Mouse (Mus musculus) gastrocnemius, postnatal 10 days (tissue): Measurements from ENCODE around the gene Trim26. TPM values are rescaled to one million over a fixed set of nuclear protein-coding genes. Genes with fewer than 3 reads are reported as not detected.
"Not testable (repeated sequence)": the region's sequence is repeated elsewhere in the genome, so short reads cannot be mapped to it uniquely, and the experiment has no call there.

Source experiments
- DNase-seq: peaks from one replicate; pipeline ENCODE4 v3.0.0; 2021; ENCODE audit warnings: mixed read lengths
- total RNA-seq, 2 experiments: library from RNA; stranded (reverse); gene quantifications; 2 replicates each; pipeline ENCODE4 v1.2.3; 2021

Trim26 gene
- total RNA-seq, 2 experiments from 2014 or later = 15.0 to 19.2 TPM

GRCm38 (mm10) chr17:36851200-36851599 lies 14.3 kb downstream of the Trim26 start:
- DNase-seq = no peak

- no peak for DNase-seq
Observed at GRCm38 (mm10) chr17:36851627-36852026, 14.7 kb downstream of the Trim26 start.

- no peak for DNase-seq
Observed at GRCm38 (mm10) chr17:36855484-36855883, 18.6 kb downstream of the Trim26 start.

- no peak for DNase-seq
Observed at GRCm38 (mm10) chr17:36856236-36856635, 19.3 kb downstream of the Trim26 start.

GRCm38 (mm10) chr17:36858181-36858580 lies 21.2 kb downstream of the Trim26 start:
- DNase-seq = no peak

GRCm38 (mm10) chr17:36861680-36862079 lies 24.7 kb downstream of the Trim26 start:
- DNase-seq = no peak

GRCm38 (mm10) chr17:36866719-36867527 lies 30.0 kb downstream of the Trim26 start, which contains the start of gene Trim15:
Trim15 (minus strand) TSS chr17:36867210.
- no peak for DNase-seq

- DNase-seq = no peak
Observed at GRCm38 (mm10) chr17:36868836-36869235, 31.9 kb downstream of the Trim26 start.

GRCm38 (mm10) chr17:36869284-36869954 lies 32.5 kb downstream of the Trim26 start, which contains the start of gene Trim10:
Trim10 (plus strand) TSS chr17:36869574.
- no peak for DNase-seq

- DNase-seq = peak; percentile 46
Observed at GRCm38 (mm10) chr17:36869955-36870810, 33.2 kb downstream of the Trim26 start.

- no peak for DNase-seq
Observed at GRCm38 (mm10) chr17:36874636-36875035, 37.7 kb downstream of the Trim26 start.

- no peak for DNase-seq
Observed at GRCm38 (mm10) chr17:36883350-36883749, 46.4 kb downstream of the Trim26 start.

- DNase-seq = no peak
Observed at GRCm38 (mm10) chr17:36885132-36885790, 48.3 kb downstream of the Trim26 start.

- no peak for DNase-seq
Observed at GRCm38 (mm10) chr17:36890073-36890903, 53.4 kb downstream of the Trim26 start, which contains the start of gene Trim40. Trim40 (minus strand) TSS chr17:36890123.

GRCm38 (mm10) chr17:36891496-36891895 lies 54.6 kb downstream of the Trim26 start:
- not testable (repeated sequence) for DNase-seq

- DNase-seq = peak; percentile 24
Observed at GRCm38 (mm10) chr17:36892362-36892761, 55.4 kb downstream of the Trim26 start.

GRCm38 (mm10) chr17:36893387-36893786 lies 56.5 kb downstream of the Trim26 start:
- no peak for DNase-seq

- DNase-seq = peak; percentile 13
Observed at GRCm38 (mm10) chr17:36896583-36896982, 59.6 kb downstream of the Trim26 start.

GRCm38 (mm10) chr17:36897065-36897464 lies 60.1 kb downstream of the Trim26 start:
- no peak for DNase-seq

- DNase-seq = no peak
Observed at GRCm38 (mm10) chr17:36897552-36898205, 60.7 kb downstream of the Trim26 start, which contains the start of gene Trim31. Trim31 (plus strand) TSS chr17:36898118.
